Mouse (Mus musculus): ENCODE results near the gene Trim31. TPM values are rescaled to one million over a fixed set of nuclear protein-coding genes. Genes with fewer than 3 reads are reported as not detected.

Trim31 gene
- polyA plus RNA-seq, 1 experiment, result not detected

DNA sequence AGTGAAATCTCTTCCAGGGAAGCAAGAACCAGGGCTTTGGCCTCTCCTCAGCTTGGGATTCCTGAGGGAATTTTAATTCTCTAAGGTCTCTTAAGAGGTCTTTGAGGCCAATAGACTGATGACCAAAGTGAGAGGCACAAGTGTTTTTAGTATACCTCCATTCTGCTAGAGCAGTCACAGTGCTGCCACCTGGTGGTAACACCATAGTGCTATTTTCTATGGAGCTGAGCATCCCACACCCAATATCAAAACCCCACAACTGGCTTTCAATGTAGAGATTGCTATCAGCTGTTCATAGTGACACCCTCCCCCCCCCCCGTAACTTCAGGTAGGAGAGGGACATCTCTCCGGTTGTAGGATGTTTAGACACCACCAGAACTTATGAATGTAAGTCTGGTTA is 16.2 kb downstream of the Trim31 start:
- Histone ChIP-seq H3K4me3 (replicated peaks; ENCODE audit: extremely low read depth, low read depth, low read length) (no peak overlapping the region), H3K4me1 (ENCODE audit: control insufficient read depth, insufficient read depth, low read length) (no peaks in the 10 kb centered on the region)
- TF ChIP-seq POLR2A (IDR thresholded peaks at IDR 0.05; ENCODE audit: borderline replicate concordance, extremely low read depth, low read depth, low read length), result no peak
- peak; percentile 49; the same call in 1 of the 2 replicates for TF ChIP-seq CTCF (IDR thresholded peaks at IDR 0.05; ENCODE audit: insufficient read depth, low read length)
- WGBS, result 6% methylated on average over 2 of the region's 2 CpGs
- peak; percentile 74 for DNase-seq

- peak; percentile 91 for TF ChIP-seq CTCF (IDR thresholded peaks at IDR 0.05; ENCODE audit: insufficient read depth, low read length)
- TF ChIP-seq POLR2A (IDR thresholded peaks at IDR 0.05; ENCODE audit: borderline replicate concordance, extremely low read depth, low read depth, low read length), result no peak
- peak; percentile 70 for DNase-seq
- Histone ChIP-seq H3K4me3 (replicated peaks; ENCODE audit: extremely low read depth, low read depth, low read length) (no peak overlapping the region), H3K4me1 (ENCODE audit: control insufficient read depth, insufficient read depth, low read length) (no peaks in the 10 kb centered on the region)
- 10% methylated on average over 9 of the region's 9 CpGs for WGBS
Measured at GRCm38 (mm10) chr17:36915076-36915475, 17.2 kb downstream of the Trim31 start.

DNA sequence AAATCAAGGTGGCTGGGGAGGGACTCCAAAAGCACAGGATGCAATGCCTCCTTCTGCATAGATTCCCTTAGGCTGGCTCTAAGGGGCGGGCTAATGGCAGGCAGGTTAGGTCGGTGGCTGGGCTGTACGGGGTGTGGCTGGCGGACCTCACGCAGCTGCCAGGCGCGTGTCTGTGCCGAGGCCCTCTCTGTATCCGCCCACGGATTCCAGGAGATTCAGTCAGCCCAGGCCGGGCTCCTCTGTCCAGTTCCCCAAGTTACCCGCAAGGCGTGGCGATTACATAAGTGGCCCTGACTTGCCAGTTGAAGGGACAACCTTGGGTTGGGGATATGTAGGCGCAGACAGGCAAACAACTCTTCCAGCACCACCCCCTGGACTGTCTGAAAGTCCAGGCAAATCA is 22.3 kb downstream of the Trim31 start:
- Histone ChIP-seq H3K4me1 (ENCODE audit: control insufficient read depth, insufficient read depth, low read length) (no peaks in the 10 kb centered on the region), H3K4me3 (replicated peaks; ENCODE audit: extremely low read depth, low read depth, low read length) (no peak overlapping the region)
- DNase-seq, result peak; percentile 20
- 39% methylated on average over 15 of the region's 15 CpGs for WGBS
- TF ChIP-seq POLR2A (IDR thresholded peaks at IDR 0.05; ENCODE audit: borderline replicate concordance, extremely low read depth, low read depth, low read length), result no peak
- TF ChIP-seq CTCF (IDR thresholded peaks at IDR 0.05; ENCODE audit: insufficient read depth, low read length), result no peak

DNA sequence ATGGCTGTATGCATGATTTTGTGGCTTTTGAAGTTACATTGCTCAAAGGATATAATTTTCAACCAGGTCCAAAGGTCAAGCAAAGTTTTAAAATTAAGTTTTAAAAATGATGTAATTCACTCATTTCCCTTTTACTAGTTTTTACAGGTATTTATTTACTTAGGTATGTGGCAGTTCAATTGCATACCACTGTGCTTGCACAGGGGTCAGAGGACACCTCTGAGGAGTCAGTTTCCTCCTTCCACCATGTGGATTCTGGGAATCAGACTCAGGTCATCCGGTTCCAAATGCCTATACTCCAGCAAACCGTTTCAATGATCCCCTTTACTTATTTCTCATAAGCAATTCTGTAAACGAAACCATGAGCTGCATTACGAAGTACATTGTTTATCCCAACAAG is 24.8 kb downstream of the Trim31 start:
- DNase-seq, result no peak
- no peaks in the 10 kb centered on the region for H3K4me1 ChIP-seq (ENCODE audit: control insufficient read depth, insufficient read depth, low read length)
- no peak overlapping the region for H3K4me3 ChIP-seq (replicated peaks; ENCODE audit: extremely low read depth, low read depth, low read length)
- 73% methylated on average over 4 of the region's 4 CpGs for WGBS
- no peak for TF ChIP-seq CTCF (IDR thresholded peaks at IDR 0.05; ENCODE audit: insufficient read depth, low read length)
- TF ChIP-seq POLR2A (IDR thresholded peaks at IDR 0.05; ENCODE audit: borderline replicate concordance, extremely low read depth, low read depth, low read length), result no peak

DNA sequence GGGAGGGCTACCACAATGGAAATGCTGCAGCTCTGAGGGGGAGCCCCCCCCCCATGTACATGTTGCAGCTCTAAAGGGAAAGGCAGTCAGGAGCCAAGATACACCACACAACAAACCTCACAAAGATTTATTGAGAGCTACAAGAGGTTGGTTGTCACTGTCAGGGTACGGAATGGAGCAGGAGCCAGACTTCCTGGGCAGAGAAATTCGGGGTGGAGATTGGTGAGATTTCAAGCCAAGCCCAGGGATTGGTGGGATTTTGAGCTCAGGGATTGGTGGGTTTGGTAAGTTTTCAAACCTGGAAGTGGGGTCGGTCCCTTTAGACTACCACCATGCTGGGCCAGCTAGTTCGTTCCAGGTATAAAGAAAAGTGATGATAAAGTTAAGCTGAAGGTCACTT is 25.6 kb downstream of the Trim31 start:
- WGBS, result 60% methylated on average over 4 of the region's 4 CpGs
- no peak for DNase-seq
- Histone ChIP-seq H3K4me3 (replicated peaks; ENCODE audit: extremely low read depth, low read depth, low read length) (no peak overlapping the region), H3K4me1 (ENCODE audit: control insufficient read depth, insufficient read depth, low read length) (no peaks in the 10 kb centered on the region)
- TF ChIP-seq POLR2A (IDR thresholded peaks at IDR 0.05; ENCODE audit: borderline replicate concordance, extremely low read depth, low read depth, low read length) (no peak), CTCF (IDR thresholded peaks at IDR 0.05; ENCODE audit: insufficient read depth, low read length) (no peak)

GRCm38 (mm10) chr17:36927496-36928120 is 29.7 kb downstream of the Trim31 start:
- Histone ChIP-seq H3K4me1 (ENCODE audit: control insufficient read depth, insufficient read depth, low read length) (no peaks in the 10 kb centered on the region), H3K4me3 (replicated peaks; ENCODE audit: extremely low read depth, low read depth, low read length) (no peak overlapping the region)
- 40% methylated on average over 10 of the region's 10 CpGs for WGBS
- DNase-seq, result no peak
- TF ChIP-seq CTCF (IDR thresholded peaks at IDR 0.05; ENCODE audit: insufficient read depth, low read length) (no peak), POLR2A (IDR thresholded peaks at IDR 0.05; ENCODE audit: borderline replicate concordance, extremely low read depth, low read depth, low read length) (no peak)

DNA sequence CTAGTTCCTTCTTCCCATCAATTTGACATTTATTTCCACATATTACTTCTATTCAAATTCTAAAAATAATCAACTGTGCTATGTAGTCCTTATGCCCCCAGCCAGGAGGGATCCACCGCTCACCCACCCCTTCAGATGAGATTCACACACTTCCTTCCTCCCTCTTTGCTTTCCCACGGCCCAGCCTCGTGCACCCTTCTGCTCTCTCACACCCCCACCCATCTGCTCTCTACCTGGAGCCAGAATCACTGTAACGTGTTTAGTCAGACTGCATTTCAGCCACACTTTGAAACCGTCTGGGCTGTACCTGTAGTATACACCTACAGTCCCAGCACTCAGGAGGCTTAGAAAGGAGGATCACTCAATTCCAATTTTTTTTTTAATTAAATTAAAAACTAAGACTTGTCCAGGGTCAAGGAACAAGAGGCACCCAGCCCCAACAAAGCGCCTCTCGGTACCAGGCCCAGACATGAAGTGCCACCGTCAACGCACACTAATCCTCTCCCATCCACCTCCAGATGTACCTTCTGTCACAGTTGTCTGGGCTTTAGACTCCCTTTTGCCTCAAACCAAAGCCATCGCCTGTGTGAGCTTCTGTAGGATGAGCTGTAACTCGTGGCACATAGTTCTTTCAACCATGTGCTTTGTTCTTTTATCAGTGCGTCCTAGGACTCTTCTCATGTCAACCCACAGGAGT is 31.5 kb downstream of the Trim31 start:
- Histone ChIP-seq H3K4me3 (replicated peaks; ENCODE audit: extremely low read depth, low read depth, low read length) (no peak overlapping the region), H3K4me1 (ENCODE audit: control insufficient read depth, insufficient read depth, low read length) (no peaks in the 10 kb centered on the region)
- no peak for DNase-seq
- WGBS, result 72% methylated on average over 12 of the region's 12 CpGs
- no peak for TF ChIP-seq CTCF (IDR thresholded peaks at IDR 0.05; ENCODE audit: insufficient read depth, low read length)
- TF ChIP-seq POLR2A (IDR thresholded peaks at IDR 0.05; ENCODE audit: borderline replicate concordance, extremely low read depth, low read depth, low read length), result no peak

- no peak overlapping the region for H3K4me3 ChIP-seq (replicated peaks; ENCODE audit: extremely low read depth, low read depth, low read length)
- H3K4me1 ChIP-seq (ENCODE audit: control insufficient read depth, insufficient read depth, low read length), result no peaks in the 10 kb centered on the region
- 54% methylated on average over 6 of the region's 6 CpGs for WGBS
- no peak for DNase-seq
- TF ChIP-seq POLR2A (IDR thresholded peaks at IDR 0.05; ENCODE audit: borderline replicate concordance, extremely low read depth, low read depth, low read length) (no peak), CTCF (IDR thresholded peaks at IDR 0.05; ENCODE audit: insufficient read depth, low read length) (no peak)
Measured at GRCm38 (mm10) chr17:36930233-36930632, 32.3 kb downstream of the Trim31 start.

GRCm38 (mm10) chr17:36931130-36931529 is 33.2 kb downstream of the Trim31 start:
- H3K4me1 ChIP-seq (ENCODE audit: control insufficient read depth, insufficient read depth, low read length), result no peaks in the 10 kb centered on the region
- H3K4me3 ChIP-seq (replicated peaks; ENCODE audit: extremely low read depth, low read depth, low read length), result no peak overlapping the region
- no peak for DNase-seq
- WGBS, result 83% methylated on average over 4 of the region's 4 CpGs
- TF ChIP-seq CTCF (IDR thresholded peaks at IDR 0.05; ENCODE audit: insufficient read depth, low read length), result no peak
- no peak for TF ChIP-seq POLR2A (IDR thresholded peaks at IDR 0.05; ENCODE audit: borderline replicate concordance, extremely low read depth, low read depth, low read length)

DNA sequence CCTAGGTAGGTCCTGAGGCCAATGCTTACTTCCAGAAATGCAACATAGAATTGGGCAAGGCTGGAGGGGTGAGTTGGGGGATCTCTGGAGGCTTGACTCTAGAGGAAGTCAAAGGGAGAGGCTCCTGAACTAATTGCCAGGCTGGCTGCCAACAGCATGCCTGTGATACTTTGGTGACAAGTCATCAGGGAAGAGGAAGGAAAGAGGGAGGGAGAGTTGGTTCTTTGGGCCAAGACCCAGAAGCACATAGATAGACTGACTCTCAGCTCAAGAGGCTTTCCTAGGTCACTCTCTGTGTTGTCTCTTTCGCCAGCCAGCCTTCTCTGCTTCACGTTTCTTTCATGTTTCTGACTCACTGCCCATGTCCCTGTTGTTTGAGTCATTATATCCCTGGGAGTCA is 33.9 kb downstream of the Trim31 start:
- 24% methylated on average over 2 of the region's 2 CpGs for WGBS
- no peak for TF ChIP-seq CTCF (IDR thresholded peaks at IDR 0.05; ENCODE audit: insufficient read depth, low read length)
- no peak for TF ChIP-seq POLR2A (IDR thresholded peaks at IDR 0.05; ENCODE audit: borderline replicate concordance, extremely low read depth, low read depth, low read length)
- no peak for DNase-seq
- no peaks in the 10 kb centered on the region for H3K4me1 ChIP-seq (ENCODE audit: control insufficient read depth, insufficient read depth, low read length)
- H3K4me3 ChIP-seq (replicated peaks; ENCODE audit: extremely low read depth, low read depth, low read length), result no peak overlapping the region

Data from lung, adult 2 months (tissue).